Mouse (Mus musculus) gastrocnemius, adult 18-20 months (tissue): ENCODE results near the gene Rapgef5. TPM values are rescaled to one million over a fixed set of nuclear protein-coding genes. Genes with fewer than 3 reads are reported as not detected.
A peak's percentile ranks its signal among the peaks of the same experiment; 100 is the strongest.
"Not testable (repeated sequence)": the region's sequence is repeated elsewhere in the genome, so short reads cannot be mapped to it uniquely, and the experiment has no call there.

Source experiments
- DNase-seq: peaks from one replicate; pipeline ENCODE4 v3.0.0; 2021; ENCODE audit warnings: low spot score
- total RNA-seq, 2 experiments: library from RNA; stranded (reverse); gene quantifications; 2 replicates each; pipeline ENCODE4 v1.2.3; 2021

Rapgef5 gene
- total RNA-seq, 2 experiments from 2014 or later = 3.7 to 4.6 TPM

- DNase-seq = no peak
Observed at GRCm38 (mm10) chr12:117761698-117762097, 245.4 kb downstream of the Rapgef5 start.

- DNase-seq = no peak
Observed at GRCm38 (mm10) chr12:117763247-117763646, 247.0 kb downstream of the Rapgef5 start.

GRCm38 (mm10) chr12:117764839-117765238 is 248.6 kb downstream of the Rapgef5 start:
- DNase-seq = peak; percentile 71

- peak; percentile 58 for DNase-seq
Observed at GRCm38 (mm10) chr12:117769113-117769512, 252.8 kb downstream of the Rapgef5 start.

- DNase-seq = no peak
Observed at GRCm38 (mm10) chr12:117770211-117770610, 253.9 kb downstream of the Rapgef5 start.

GRCm38 (mm10) chr12:117771156-117771555 is 254.9 kb downstream of the Rapgef5 start:
- no peak for DNase-seq

- DNase-seq = peak; percentile 14
Observed at GRCm38 (mm10) chr12:117772638-117773037, 256.4 kb downstream of the Rapgef5 start.

GRCm38 (mm10) chr12:117776841-117777240 is 260.6 kb downstream of the Rapgef5 start:
- no peak for DNase-seq

- DNase-seq = no peak
Observed at GRCm38 (mm10) chr12:117781360-117781759, 265.1 kb downstream of the Rapgef5 start.

- DNase-seq = no peak
Observed at GRCm38 (mm10) chr12:117783426-117783825, 267.1 kb downstream of the Rapgef5 start.

- no peak for DNase-seq
Observed at GRCm38 (mm10) chr12:117786621-117787020, 270.3 kb downstream of the Rapgef5 start.

- no peak for DNase-seq
Observed at GRCm38 (mm10) chr12:117788513-117789011, 272.3 kb downstream of the Rapgef5 start.

GRCm38 (mm10) chr12:117789017-117789416 is 272.7 kb downstream of the Rapgef5 start:
- DNase-seq = no peak

GRCm38 (mm10) chr12:117795303-117795702 is 279.0 kb downstream of the Rapgef5 start:
- DNase-seq = no peak

- DNase-seq = not testable (repeated sequence)
Observed at GRCm38 (mm10) chr12:117803989-117804388, 287.7 kb downstream of the Rapgef5 start, which contains the start of gene Cdca7l. Gene Cdca7l (plus strand): TSS chr12:117804289.

- DNase-seq = no peak
Observed at GRCm38 (mm10) chr12:117805576-117805975, 289.3 kb downstream of the Rapgef5 start.

GRCm38 (mm10) chr12:117806007-117806451 is 289.8 kb downstream of the Rapgef5 start:
- DNase-seq = no peak

GRCm38 (mm10) chr12:117806470-117806869 is 290.2 kb downstream of the Rapgef5 start:
- no peak for DNase-seq

GRCm38 (mm10) chr12:117807637-117808036 is 291.4 kb downstream of the Rapgef5 start:
- no peak for DNase-seq

- DNase-seq = no peak
Observed at GRCm38 (mm10) chr12:117808355-117809326, 292.4 kb downstream of the Rapgef5 start.
